Mouse (Mus musculus): ENCODE results near the gene Cldn34c1. TPM values are rescaled to one million over a fixed set of nuclear protein-coding genes. Genes with fewer than 3 reads are reported as not detected.
A peak's percentile ranks its signal among the peaks of the same experiment; 100 is the strongest.
"Not testable (repeated sequence)": the region's sequence is repeated elsewhere in the genome, so short reads cannot be mapped to it uniquely, and the experiment has no call there.

The Cldn34c1 gene
- 6.5 and 7.5 TPM in 2 replicates for polyA plus RNA-seq (2012; rRNA removed)

- DNase-seq (ENCODE audit: extremely low spot score in 1 of 2, low spot score in 1 of 2): peak; percentile 34 to 71
These were observed at the start of gene Cldn34c1 for GRCm38 (mm10) chrX:123103291-123104260. Cldn34c1 (plus strand) TSS chrX:123103495.

DNA sequence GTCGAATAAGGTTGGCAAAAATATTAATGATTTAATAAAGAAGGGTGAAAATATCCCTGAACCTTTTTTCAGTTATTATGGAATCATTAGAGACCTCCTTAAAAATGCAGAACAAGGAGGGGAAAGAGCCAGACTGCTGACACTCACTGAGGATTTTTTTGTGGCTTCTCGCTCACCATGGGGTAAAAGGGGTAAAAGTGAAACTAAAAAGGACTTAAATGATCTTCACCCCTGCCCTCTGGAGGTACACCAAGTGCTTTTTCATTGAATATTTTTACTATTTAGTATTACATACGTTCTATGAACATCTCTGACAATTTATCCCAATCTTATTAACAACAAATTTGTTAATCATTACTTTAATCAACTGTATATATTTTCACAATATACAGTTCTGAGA lies 15.9 kb upstream of the Cldn34c1 start:
- no peak for DNase-seq (ENCODE audit: extremely low spot score in 1 of 2, low spot score in 1 of 2)

GRCm38 (mm10) chrX:123102806-123103205 lies 489 bp upstream of the Cldn34c1 start:
- DNase-seq (ENCODE audit: extremely low spot score in 1 of 2, low spot score in 1 of 2): not testable (repeated sequence)

GRCm38 (mm10) chrX:123104692-123105091 lies 1.4 kb downstream of the Cldn34c1 start:
- DNase-seq (ENCODE audit: extremely low spot score in 1 of 2, low spot score in 1 of 2): peak in 1 of 2 experiments; percentile 4

- DNase-seq (ENCODE audit: extremely low spot score in 1 of 2, low spot score in 1 of 2): not testable (repeated sequence)
These were observed 119.1 kb downstream of the Cldn34c1 start, which contains the start of gene Srsx for GRCm38 (mm10) chrX:123222381-123222780. Srsx (minus strand) TSS chrX:123222481.

Other genes starting within 250 kb of the Cldn34c1 start
- gene Gm17521, start 73.8 kb upstream of the Cldn34c1 start, polyA plus RNA-seq (2012; rRNA removed): not detected in 2 replicates
- not detected in 2 replicates for gene Srsx, start 119.0 kb downstream of the Cldn34c1 start, polyA plus RNA-seq (2012; rRNA removed)
- gene Gm17577, start 143.4 kb downstream of the Cldn34c1 start, polyA plus RNA-seq (2012; rRNA removed): not detected in 2 replicates